Mouse (Mus musculus) CD8-positive naive resting alpha-beta T cell, adult 57 days (primary cell): ENCODE results near the gene Plppr2. TPM values are rescaled to one million over a fixed set of nuclear protein-coding genes. Genes with fewer than 3 reads are reported as not detected.

ENCODE experiments used
- total RNA-seq: library from RNA; stranded (reverse); gene quantifications from one replicate; pipeline ENCODE4 v1.2.4, GENCODE M21; 2023

The Plppr2 gene
- 0.31 TPM for total RNA-seq

DNA sequence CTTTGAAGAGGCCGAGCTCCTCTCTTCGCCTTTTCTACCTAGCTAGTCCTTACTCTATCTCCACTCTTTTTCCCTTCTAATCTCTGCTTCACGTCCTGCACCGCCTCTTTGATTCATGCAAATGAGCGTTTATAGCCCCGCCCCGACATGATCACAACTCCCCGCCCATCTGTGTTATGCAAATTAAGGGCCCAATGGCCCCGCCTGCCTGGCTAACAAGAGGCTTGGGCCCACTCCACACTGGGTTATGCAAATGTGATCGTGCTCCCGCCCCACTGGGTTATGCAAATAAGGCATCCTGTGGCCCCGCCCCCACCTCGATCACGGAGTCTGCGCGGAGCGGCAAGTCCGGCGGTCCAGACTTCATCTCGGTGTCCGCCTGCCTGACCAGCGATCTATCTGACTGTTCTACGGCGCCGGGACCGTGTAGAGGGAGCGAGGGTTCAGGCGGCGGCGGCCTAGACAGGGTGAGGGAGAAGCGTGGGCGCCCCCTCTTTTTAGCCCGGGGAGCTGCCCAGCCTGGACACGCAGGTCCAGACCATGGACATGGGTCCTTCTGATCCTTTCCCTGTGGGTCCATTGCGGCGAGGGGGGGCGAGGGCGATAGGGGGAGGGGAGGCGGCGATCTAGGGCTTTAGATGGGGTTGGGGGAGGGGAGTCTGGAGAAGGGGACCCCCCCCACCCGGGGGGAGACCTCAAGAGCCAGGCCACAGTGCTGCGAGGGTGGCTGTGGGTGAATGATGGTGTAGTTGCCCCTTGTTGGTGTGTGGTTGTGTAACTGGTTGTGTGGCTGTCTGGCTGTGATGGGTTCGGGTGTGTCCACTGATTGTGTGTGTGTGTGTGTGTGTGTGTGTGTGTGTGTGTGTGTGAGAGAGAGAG is at the start of gene Plppr2:
Plppr2 (plus strand) TSS at position 342 of the 879 bp plus-strand sequence.

DNA sequence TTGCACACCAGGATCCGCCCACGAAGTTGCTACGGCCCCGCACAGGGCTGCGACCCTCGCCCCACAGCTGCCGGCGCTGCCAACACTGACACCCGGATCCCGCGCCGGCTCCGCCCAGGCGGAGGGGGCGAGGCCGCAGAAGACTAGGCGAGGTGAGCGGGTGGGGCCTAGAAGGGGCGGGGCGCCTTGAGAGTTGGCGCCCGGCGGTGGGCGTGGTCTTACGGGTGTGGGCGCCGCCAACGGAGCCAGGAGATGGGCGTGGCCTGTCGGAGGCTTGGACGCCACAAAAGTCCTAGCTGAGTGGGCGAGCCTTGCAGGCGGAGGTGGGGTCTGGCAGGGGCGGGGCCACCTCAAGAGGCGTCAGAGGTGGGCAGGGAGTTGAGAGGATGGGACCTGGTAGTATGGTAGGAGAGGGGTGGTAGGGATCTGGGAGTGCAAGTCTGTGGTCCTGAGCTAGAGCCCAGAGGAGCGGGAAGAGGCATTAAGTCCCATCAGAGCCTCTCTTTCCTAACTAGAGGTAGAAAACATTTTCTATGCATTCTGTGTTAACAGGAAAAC is 18.7 kb upstream of the Plppr2 start, which contains the start of gene Rab3d:
Rab3d (minus strand) TSS at position 158 of the 558 bp plus-strand sequence.

DNA sequence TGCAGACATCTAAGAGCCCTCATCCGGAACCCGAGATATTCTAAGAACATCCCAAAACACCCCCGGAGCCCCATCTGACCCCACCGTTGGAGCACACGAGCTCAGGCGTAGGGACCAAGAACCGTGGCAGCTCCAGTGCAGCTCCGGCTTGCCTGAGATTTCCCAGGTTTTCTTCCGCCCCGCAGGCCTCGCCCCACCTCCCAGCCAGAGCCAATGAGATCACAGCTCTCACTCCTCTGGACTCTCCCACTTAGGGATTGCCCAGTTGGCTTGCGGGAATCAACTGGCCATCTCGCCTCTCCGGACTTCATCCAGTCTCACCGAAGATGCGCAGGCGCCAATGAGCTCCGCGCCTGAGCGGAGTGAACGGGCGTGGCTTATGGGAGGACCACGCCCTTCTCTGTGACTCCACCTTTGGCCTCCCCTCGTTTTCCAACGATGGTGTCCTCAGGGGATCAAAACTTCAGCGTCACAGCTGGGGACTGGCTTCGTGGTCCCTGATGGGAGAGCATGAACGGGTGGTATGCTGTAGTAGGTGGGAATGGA is 9.6 kb upstream of the Plppr2 start, which contains the start of the genes Ccdc159 and Tmem205:
Ccdc159 (plus strand) TSS at position 264 of the 546 bp plus-strand sequence.
Tmem205 (minus strand) TSS at position 349 of the 546 bp plus-strand sequence.

DNA sequence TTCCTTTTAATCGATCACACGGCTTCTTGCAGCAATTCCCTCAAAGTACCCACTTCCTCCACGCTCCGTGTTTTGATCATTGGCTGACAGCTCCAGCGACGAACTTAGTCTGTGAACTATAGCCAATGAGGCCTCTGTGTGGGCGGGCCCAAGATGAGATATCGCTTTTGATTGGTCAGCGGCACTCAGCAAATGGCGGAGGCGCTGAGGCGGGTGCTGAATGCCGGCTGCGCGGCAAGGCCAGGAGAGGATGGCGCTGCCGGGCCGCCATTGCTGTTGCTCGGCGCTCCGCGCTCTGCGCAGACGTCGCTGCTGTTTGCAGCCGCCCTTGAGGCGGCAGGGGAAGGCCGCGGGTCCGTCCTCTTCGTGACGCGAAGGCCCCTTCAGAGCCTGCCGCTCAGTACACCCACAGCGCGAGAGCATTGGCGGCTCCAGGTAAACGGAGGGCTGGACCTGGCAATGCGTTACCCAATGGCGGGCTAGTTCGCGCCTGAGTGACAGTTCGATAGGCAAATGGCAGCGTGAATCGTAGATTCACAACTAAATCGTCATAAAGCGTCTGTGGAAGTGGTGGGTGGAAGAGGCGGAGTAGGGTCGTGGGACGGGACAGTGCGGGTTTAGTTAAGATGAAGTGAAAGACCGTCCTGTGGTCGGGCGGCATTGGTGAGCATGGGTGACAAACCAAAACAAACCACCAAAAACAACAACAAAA is 18.9 kb downstream of the Plppr2 start, which contains the start of gene Swsap1:
Swsap1 (plus strand) TSS at position 186 of the 712 bp plus-strand sequence.

DNA sequence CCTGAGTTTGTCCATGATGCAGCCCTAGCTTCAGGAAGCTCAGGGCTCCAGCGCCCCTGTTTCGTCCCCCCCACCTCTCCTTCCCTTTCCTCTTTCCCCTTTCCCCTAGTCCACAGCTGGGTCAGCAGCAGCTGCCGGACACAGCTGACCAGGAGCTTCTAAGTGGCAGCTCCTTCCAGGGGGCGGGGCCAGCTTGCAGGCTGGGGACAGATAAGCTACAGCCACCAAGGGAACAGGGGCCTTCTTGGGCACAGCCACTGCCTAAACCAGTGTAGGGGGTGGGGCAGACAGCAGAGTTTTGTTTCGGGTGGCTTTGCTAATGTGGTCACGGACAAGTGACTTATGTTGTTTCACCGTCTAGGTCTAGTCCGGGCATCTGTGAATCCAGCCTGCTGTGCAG is 26.6 kb downstream of the Plppr2 start, which contains the start of gene Epor:
Epor (minus strand) TSS at position 90 of the 400 bp plus-strand sequence.

DNA sequence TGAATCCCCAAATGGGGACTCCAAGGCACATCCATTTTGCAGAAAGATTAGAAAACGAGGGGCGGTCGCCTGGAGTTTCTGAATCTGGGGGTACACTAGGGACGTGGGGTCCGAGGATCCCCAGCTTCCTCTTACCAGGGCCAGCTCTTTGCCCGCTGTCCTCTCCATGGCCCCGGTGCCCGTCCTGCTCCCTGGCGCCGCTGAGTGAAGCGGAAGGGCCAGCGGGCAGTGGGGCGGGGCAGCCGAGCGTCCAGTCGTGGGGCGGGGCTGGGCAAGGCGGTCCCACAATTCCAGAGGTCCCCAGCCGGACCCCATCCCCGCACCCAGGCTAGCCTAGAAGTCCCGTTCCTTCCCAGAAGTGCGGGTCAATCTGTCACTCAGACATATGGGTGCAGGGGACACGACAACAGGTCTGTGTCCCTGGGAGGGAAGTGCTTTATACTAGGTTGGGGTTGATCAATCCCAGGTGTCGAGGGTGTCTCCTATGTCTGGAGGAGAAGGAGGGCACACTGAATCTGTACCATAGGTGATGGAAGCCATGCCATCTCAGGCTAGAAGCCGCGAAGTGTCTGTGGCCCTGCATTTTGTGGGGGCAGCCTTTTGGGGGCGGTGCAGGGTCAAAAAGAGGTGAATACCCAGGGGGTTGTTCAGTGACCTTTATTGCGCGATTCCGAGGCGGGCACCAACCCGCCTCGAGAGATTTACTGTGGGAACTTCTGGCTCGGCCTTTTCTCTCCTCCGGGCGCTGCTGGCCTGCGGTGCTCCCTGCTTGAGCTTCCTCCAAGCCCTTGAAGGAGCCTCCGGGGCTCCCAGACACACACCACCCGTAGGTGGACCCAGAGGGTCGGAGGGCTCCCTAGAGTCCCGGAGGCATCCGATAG is 52.6 kb downstream of the Plppr2 start, which contains the start of gene Rgl3:
Rgl3 (minus strand) TSS at position 217 of the 881 bp plus-strand sequence.

Other genes with a start within 250 kb of the Plppr2 start
- gene Ldlr, start 213.6 kb upstream of the Plppr2 start, total RNA-seq, result 24.1 TPM
- gene Spc24, start 176.7 kb upstream of the Plppr2 start, total RNA-seq, result 2.7 TPM
- not detected for gene Kank2, start 138.3 kb upstream of the Plppr2 start, total RNA-seq
- gene Angptl8, start 101.5 kb upstream of the Plppr2 start, total RNA-seq, result not detected
- 7.0 TPM for gene Dock6, start 84.4 kb upstream of the Plppr2 start, total RNA-seq
- 10.0 TPM for gene Rab3d, start 18.8 kb upstream of the Plppr2 start, total RNA-seq
- gene Ccdc159, start 9.6 kb upstream of the Plppr2 start, total RNA-seq, result not detected
- not detected for gene Tmem205, start 9.5 kb upstream of the Plppr2 start, total RNA-seq
- gene Swsap1, start 18.7 kb downstream of the Plppr2 start, total RNA-seq, result 7.4 TPM
- not detected for gene Epor, start 26.5 kb downstream of the Plppr2 start, total RNA-seq
- gene Rgl3, start 52.4 kb downstream of the Plppr2 start, total RNA-seq, result not detected
- not detected for gene Ccdc151, start 65.6 kb downstream of the Plppr2 start, total RNA-seq
- gene Prkcsh, start 65.8 kb downstream of the Plppr2 start, total RNA-seq, result 93.5 TPM
- gene Elavl3, start 115.0 kb downstream of the Plppr2 start, total RNA-seq, result 0.18 TPM
- gene Gm49318, start 134.2 kb downstream of the Plppr2 start, total RNA-seq, result not detected
- gene Zfp653, start 134.3 kb downstream of the Plppr2 start, total RNA-seq, result 28.6 TPM
- 26.7 TPM for gene Ecsit, start 148.4 kb downstream of the Plppr2 start, total RNA-seq
- not detected for gene Cnn1, start 162.2 kb downstream of the Plppr2 start, total RNA-seq
- 25.6 TPM for gene Elof1, start 180.1 kb downstream of the Plppr2 start, total RNA-seq
- gene Acp5, start 198.7 kb downstream of the Plppr2 start, total RNA-seq, result 239 TPM
- 12.7 TPM for gene Pigyl, start 219.8 kb downstream of the Plppr2 start, total RNA-seq